Mouse (Mus musculus): ENCODE results near the gene Clcn5.

DNA sequence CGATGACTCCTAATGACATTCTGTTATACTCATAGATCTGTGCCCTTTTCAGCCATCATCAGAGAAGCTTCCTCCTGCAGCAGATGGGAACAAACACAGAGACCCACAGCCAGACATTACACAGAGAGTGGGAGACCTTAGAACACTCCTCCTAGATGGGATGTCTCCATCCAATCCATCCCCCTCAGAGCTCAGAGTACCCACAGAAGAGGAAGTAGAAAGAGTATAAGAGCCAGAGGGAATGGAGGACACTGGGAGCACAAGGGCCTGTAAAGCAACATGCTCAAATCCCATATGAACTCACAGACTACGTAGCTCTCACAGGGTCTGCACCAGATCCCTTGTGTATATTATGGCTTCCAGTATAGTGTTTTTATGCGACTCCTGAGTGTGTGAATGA, 115.6 kb downstream of the Clcn5 start:
- TF ChIP-seq CTCF (IDR thresholded peaks at IDR 0.05; ENCODE audit: low read depth, low read length) (no peak), POLR2A (IDR thresholded peaks at IDR 0.05; ENCODE audit: borderline replicate concordance, low read depth, low read length) (no peak)

All from bone marrow macrophage, adult 2 months (primary cell).